Mouse (Mus musculus) lung, postnatal 0 days (tissue): ENCODE measurements around the gene Get4.

Experiments used
- CTCF ChIP-seq: IDR thresholded peaks from 2 replicates; pipeline ENCODE4 v1.5.1; 2016; ENCODE audit warnings: antibody characterized with exemption, mild to moderate bottlenecking
- EP300 ChIP-seq: IDR thresholded peaks from 2 replicates; pipeline ENCODE4 v1.6.1; 2016; ENCODE audit warnings: antibody characterized with exemption, mild to moderate bottlenecking, control low read depth

- TF ChIP-seq CTCF (no peak), EP300 (no peak)
Observed at GRCm38 (mm10) chr5:139287099-139287498, 35.0 kb downstream of the Get4 start.
